Mouse (Mus musculus) heart, embryonic 16.5 days (tissue): ENCODE measurements around the gene Zfp831. TPM values are rescaled to one million over a fixed set of nuclear protein-coding genes. Genes with fewer than 3 reads are reported as not detected.
A peak's percentile ranks its signal among the peaks of the same experiment; 100 is the strongest.

ENCODE experiments used
- ATAC-seq: fragments of 200-750 bp; cut with Nextera tagmentation; replicated peaks from 2 replicates; pipeline ENCODE4 v1.8.0; 2017; ENCODE audit warnings: moderate number of reproducible peaks; ENCODE audit not compliant: insufficient read depth, low FRiP score; ENCODE audit errors: extremely low read depth
- H3K27ac ChIP-seq: fragments of 300-500 bp; sonication (generic); 2 replicates; pipeline ENCODE4 v1.5.1; 2014; ENCODE audit warnings: mild to moderate bottlenecking, low read length, control low read depth, moderate library complexity
- H3K27me3 ChIP-seq: fragments of 300-500 bp; sonication (generic); 2 replicates; pipeline ENCODE4 v1.6.1; 2014; ENCODE audit warnings: low read length, mixed read lengths; ENCODE audit not compliant: control insufficient read depth, insufficient read depth
- H3K36me3 ChIP-seq: fragments of 300-500 bp; sonication (generic); 2 replicates; pipeline ENCODE4 v1.6.1; 2014; ENCODE audit not compliant: control insufficient read depth, insufficient read depth
- H3K4me1 ChIP-seq: fragments of 300-500 bp; sonication (generic); 2 replicates; pipeline ENCODE4 v1.6.1; 2014; ENCODE audit warnings: low read length, mixed read lengths; ENCODE audit not compliant: control insufficient read depth, insufficient read depth
- H3K4me2 ChIP-seq: fragments of 300-500 bp; sonication (generic); 2 replicates; pipeline ENCODE4 v1.6.1; 2014; ENCODE audit warnings: low read depth, mild to moderate bottlenecking, control low read depth, low read length
- H3K4me3 ChIP-seq: fragments of 300-500 bp; sonication (generic); 2 replicates; pipeline ENCODE4 v1.5.1; 2014; ENCODE audit warnings: mild to moderate bottlenecking, control low read depth, low read length
- H3K9ac ChIP-seq: fragments of 300-500 bp; sonication (generic); 2 replicates; pipeline ENCODE4 v1.6.1; 2014; ENCODE audit warnings: low read length, control low read depth
- H3K9me3 ChIP-seq: fragments of 300-500 bp; sonication (generic); replicated peaks from 2 replicates; pipeline ENCODE4 v1.6.1; 2016; ENCODE audit warnings: low read length; ENCODE audit not compliant: control insufficient read depth
- WGBS: fragments of 180-500 bp; shearing (Covaris S2); extraction: QIAGEN DNeasy Blood & Tissue Kit; methylation state at CpG from one replicate; pipeline ENCODE4 v1.1.7; 2014; 5-methylcytosine and 5-hydroxymethylcytosine counted together
- polyA plus RNA-seq: library from polyadenylated mRNA; unstranded; fragments of >200 nt; fragmentation: Nextera tagmentation; extraction: Ambion mirVana; gene quantifications from 2 replicates; pipeline ENCODE4 v1.2.1, GENCODE M21; 2015

Gene Zfp831
- 0.01 and 0.04 TPM in 2 replicates for polyA plus RNA-seq

- H3K4me3 ChIP-seq = no peak within 1 kb of the TSS
- H3K9ac ChIP-seq = no peak within 1 kb of the TSS
- no peak within 1 kb of the TSS for H3K27ac ChIP-seq
- no peaks in the 10 kb centered on the region for H3K36me3 ChIP-seq
- H3K4me1 ChIP-seq = no peaks in the 10 kb centered on the region
- ATAC-seq = no peak
- H3K9me3 ChIP-seq = no peaks in the 10 kb centered on the region
- H3K4me2 ChIP-seq = no peak within 1 kb of the TSS
- WGBS = 79% methylated on average over 18 of the region's 18 CpGs
- no peaks in the 10 kb centered on the region for H3K27me3 ChIP-seq
These were observed at the start of gene Zfp831 for GRCm38 (mm10) chr2:174643448-174644144. Gene Zfp831, plus strand, starts transcription at chr2:174643534.

DNA sequence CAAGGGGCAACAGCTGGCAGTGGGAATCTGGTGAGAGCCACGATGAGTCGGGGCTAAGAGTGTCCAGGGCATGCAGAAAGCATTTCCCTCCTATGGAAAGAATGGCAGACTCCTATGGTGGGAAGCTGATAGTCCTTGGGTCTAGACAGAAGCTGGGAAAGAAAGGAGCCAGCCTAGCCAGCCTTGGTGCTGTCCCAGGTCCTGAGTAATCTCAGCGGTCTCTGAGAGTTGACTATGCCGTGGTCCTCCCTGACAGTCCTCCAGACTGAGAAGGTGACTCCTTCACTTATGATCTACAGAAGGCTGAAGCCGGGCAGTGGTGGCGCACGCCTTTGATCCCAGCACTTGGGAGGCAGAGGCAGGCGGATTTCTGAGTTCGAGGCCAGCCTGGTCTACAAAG, 48.4 kb upstream of the Zfp831 start:
- Histone ChIP-seq H3K4me3 (no peak overlapping the region), H3K27ac (no peak overlapping the region), H3K36me3 (no peaks in the 10 kb centered on the region), H3K27me3 (no peaks in the 10 kb centered on the region), H3K9ac (no peak overlapping the region), H3K9me3 (no peaks in the 10 kb centered on the region), H3K4me2 (no peak overlapping the region), H3K4me1 (peaks cover 5% of the 10 kb centered on the region; the same call in 1 of the 2 replicates)
- no peak for ATAC-seq
- WGBS = 67% methylated on average over 9 of the region's 9 CpGs

GRCm38 (mm10) chr2:174595611-174596010, 47.7 kb upstream of the Zfp831 start:
- WGBS = 67% methylated on average over 2 of the region's 2 CpGs
- no peak for ATAC-seq
- Histone ChIP-seq H3K4me2 (no peak overlapping the region), H3K4me3 (no peak overlapping the region), H3K36me3 (no peaks in the 10 kb centered on the region), H3K27ac (no peak overlapping the region), H3K9me3 (no peaks in the 10 kb centered on the region), H3K9ac (no peak overlapping the region), H3K27me3 (no peaks in the 10 kb centered on the region), H3K4me1 (peaks cover 7% of the 10 kb centered on the region; the same call in 1 of the 2 replicates)

DNA sequence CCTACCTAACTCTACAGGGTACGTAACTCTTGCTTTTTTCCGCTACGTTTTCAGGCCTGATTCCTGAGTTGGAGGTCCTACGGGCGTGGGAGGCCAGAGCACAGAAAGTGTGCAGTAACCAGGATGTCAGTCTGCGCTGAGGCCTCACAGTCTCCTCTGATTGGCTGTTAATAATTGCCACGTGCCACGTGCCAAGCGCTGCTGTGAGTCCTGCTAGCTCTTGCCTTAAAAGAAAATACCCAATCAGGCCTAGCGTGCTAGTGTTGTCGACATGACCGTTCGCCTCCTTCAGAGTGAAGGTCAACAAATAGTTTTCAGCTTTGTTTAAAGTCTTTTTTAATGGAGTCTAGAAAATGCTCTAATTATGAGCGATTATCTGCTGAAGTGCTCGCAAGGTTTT, 46.9 kb upstream of the Zfp831 start:
- 87% methylated on average over 15 of the region's 15 CpGs for WGBS
- no peak overlapping the region for H3K9ac ChIP-seq
- no peaks in the 10 kb centered on the region for H3K9me3 ChIP-seq
- no peaks in the 10 kb centered on the region for H3K27me3 ChIP-seq
- no peak overlapping the region for H3K4me3 ChIP-seq
- H3K4me1 ChIP-seq = peaks cover 7% of the 10 kb centered on the region; the same call in 1 of the 2 replicates
- no peak overlapping the region for H3K4me2 ChIP-seq
- no peak overlapping the region for H3K27ac ChIP-seq
- ATAC-seq = no peak
- H3K36me3 ChIP-seq = no peaks in the 10 kb centered on the region

- Histone ChIP-seq H3K4me1 (peaks cover 10% of the 10 kb centered on the region), H3K27me3 (no peaks in the 10 kb centered on the region), H3K9me3 (no peaks in the 10 kb centered on the region), H3K27ac (peak overlapping the region; percentile 58), H3K9ac (no peak overlapping the region), H3K36me3 (no peaks in the 10 kb centered on the region), H3K4me3 (no peak overlapping the region), H3K4me2 (no peak overlapping the region)
- no peak for ATAC-seq
- WGBS = 56% methylated on average over 12 of the region's 12 CpGs
These were observed 44.9 kb upstream of the Zfp831 start for GRCm38 (mm10) chr2:174598451-174598850.

GRCm38 (mm10) chr2:174599071-174599635, 44.2 kb upstream of the Zfp831 start:
- WGBS = 66% methylated on average over 9 of the region's 9 CpGs
- no peak overlapping the region for H3K4me2 ChIP-seq
- H3K4me3 ChIP-seq = no peak overlapping the region
- no peak overlapping the region for H3K9ac ChIP-seq
- peak overlapping the region; percentile 58 for H3K27ac ChIP-seq
- no peaks in the 10 kb centered on the region for H3K36me3 ChIP-seq
- H3K27me3 ChIP-seq = no peaks in the 10 kb centered on the region
- H3K9me3 ChIP-seq = no peaks in the 10 kb centered on the region
- H3K4me1 ChIP-seq = peaks cover 10% of the 10 kb centered on the region
- ATAC-seq = no peak

DNA sequence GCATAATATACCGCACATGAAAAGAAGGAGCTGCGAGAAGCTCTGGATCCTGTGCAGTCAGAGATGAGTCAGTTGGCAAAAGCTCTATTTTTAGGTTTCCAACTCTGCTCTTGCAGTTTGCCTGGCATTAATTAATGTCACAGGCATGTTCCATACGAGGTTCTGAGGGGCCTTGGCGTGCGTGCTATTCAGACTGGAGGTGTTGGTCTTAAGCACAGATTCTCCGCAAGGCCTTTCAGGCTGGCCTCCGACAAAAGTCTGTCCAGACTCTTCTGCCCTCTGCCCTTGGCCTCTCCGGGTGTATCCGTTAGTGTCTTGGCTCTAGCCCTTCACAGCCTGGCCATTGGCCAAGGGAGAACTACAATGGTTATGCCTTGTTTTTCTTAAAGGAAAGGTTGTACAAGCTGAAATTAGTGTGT, 43.5 kb upstream of the Zfp831 start:
- no peaks in the 10 kb centered on the region for H3K9me3 ChIP-seq

DNA sequence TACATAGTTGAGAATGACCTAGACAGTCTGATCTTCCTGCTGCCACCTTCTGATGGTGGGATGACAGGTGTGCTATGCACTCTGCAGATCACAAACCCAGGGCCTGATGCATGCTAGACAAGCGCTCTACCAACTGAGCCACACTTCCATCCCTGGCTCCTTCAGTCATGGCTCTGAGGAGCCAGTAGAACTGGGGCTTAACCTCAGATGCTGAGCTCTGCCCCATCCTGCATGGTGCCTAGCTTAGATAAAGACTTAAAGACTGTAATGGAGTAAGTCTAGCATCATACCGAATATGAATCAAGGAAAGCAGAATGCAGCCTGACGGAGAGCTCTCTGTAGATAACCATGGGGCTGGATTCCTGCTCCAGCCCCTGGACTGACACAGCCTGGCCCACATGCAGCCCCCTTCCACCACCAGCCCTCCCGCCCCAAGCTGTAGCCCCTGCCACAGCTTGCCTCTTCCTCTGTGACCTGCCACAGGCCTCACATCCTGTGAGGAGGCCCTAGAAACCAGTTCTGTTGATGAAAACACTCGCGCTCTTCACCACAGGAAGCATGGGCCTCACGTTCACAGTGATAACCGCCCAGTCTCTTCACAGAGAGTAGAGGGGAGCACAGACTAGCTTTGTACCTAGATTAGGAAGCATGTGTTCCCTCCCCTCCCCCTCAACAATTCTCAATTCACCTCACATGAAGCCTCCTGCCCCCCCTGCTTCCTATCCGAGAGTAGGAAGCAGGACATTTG, 41.2 kb upstream of the Zfp831 start:
- Histone ChIP-seq H3K4me2 (no peak overlapping the region), H3K9ac (no peak overlapping the region), H3K36me3 (no peaks in the 10 kb centered on the region), H3K4me3 (no peak overlapping the region), H3K27ac (peak overlapping the region; percentile 79), H3K4me1 (peaks cover 10% of the 10 kb centered on the region), H3K9me3 (no peaks in the 10 kb centered on the region), H3K27me3 (no peaks in the 10 kb centered on the region)
- peak; percentile 88 for ATAC-seq
- WGBS = 37% methylated on average over 9 of the region's 9 CpGs

More for the DNA sequence above, 43.5 kb upstream of the Zfp831 start:
- no peak overlapping the region for H3K9ac ChIP-seq
- no peaks in the 10 kb centered on the region for H3K36me3 ChIP-seq
- no peaks in the 10 kb centered on the region for H3K27me3 ChIP-seq
- peak overlapping the region; percentile 81 for H3K27ac ChIP-seq
- H3K4me1 ChIP-seq = peaks cover 10% of the 10 kb centered on the region
- WGBS = 38% methylated on average over 9 of the region's 9 CpGs
- no peak overlapping the region for H3K4me2 ChIP-seq
- no peak overlapping the region for H3K4me3 ChIP-seq
- ATAC-seq = peak; percentile 51

DNA sequence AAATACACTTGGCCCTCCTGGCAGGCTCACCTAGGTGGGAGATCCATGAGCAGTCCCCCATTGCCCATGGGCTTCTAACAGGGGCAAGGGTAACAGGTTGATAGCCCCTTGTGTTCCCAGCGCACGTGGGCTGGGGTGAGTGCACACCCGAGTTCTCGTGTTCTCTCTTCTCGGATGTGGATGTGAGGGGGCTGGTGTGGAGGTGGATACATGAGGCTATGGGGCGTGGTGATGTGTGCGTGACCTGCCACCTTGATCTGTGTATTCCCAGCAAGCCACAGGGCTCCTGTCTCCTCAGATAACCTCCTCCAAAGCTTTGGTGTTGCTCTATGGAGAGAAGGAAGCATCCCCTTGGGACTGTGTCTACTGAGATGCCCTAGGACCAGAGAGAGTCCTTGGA, 40.0 kb upstream of the Zfp831 start:
- ATAC-seq = no peak
- 87% methylated on average over 7 of the region's 7 CpGs for WGBS
- Histone ChIP-seq H3K9ac (no peak overlapping the region), H3K36me3 (no peaks in the 10 kb centered on the region), H3K27me3 (no peaks in the 10 kb centered on the region), H3K27ac (peak overlapping the region; percentile 77), H3K4me2 (no peak overlapping the region), H3K9me3 (no peaks in the 10 kb centered on the region), H3K4me3 (no peak overlapping the region), H3K4me1 (peaks cover 10% of the 10 kb centered on the region)
